Mouse (Mus musculus): ENCODE measurements at regions not wholly inside any gene's neighbourhood (a gene's known extent, or its start where the extent isn't known, plus 50 kb on each side); places are given as distances from the start of the nearest gene placed in this dataset.
A peak's percentile ranks its signal among the peaks of the same experiment; 100 is the strongest.

DNA sequence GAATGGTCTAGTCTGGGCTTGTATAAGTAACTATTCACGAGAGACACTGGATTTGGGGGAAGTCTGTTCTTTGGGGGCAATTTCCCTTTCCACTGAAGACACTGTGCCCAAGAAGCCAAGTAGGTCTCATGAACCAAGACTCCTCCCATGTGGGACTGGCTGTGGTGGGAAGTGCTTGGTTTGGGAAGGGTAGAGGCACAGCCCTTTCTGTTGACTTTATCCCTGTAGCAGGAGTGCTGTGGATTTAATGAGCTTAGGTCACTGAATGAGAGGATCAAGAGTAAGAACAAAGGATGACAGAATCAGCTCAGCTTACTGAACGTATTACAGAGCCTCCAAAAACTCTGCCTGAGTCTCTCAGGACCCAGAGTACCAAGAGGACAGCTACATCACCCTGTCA is 124.2 kb downstream of the Lrrc30 start:
- DNase-seq (ENCODE audit: extremely low spot score in 1 of 2, low spot score in 2 of 2): no peak
- intact Hi-C loops (cut with DNase I): no loop called here

GRCm38 (mm10) chr17:67506466-67506865 is 126.1 kb downstream of the Lrrc30 start:
- intact Hi-C loops (cut with DNase I): no loop called here
- DNase-seq (ENCODE audit: extremely low spot score in 1 of 2, low spot score in 2 of 2): no peak

GRCm38 (mm10) chr17:67504502-67505033 is 128.0 kb downstream of the Lrrc30 start:
- intact Hi-C loops (cut with DNase I): no loop called here
- DNase-seq (ENCODE audit: extremely low spot score in 1 of 2, low spot score in 2 of 2): no peak

GRCm38 (mm10) chr17:67503125-67503878 is 129.2 kb downstream of the Lrrc30 start:
- DNase-seq (ENCODE audit: extremely low spot score in 1 of 2, low spot score in 2 of 2): no peak
- intact Hi-C loops (cut with DNase I): no loop called here

DNA sequence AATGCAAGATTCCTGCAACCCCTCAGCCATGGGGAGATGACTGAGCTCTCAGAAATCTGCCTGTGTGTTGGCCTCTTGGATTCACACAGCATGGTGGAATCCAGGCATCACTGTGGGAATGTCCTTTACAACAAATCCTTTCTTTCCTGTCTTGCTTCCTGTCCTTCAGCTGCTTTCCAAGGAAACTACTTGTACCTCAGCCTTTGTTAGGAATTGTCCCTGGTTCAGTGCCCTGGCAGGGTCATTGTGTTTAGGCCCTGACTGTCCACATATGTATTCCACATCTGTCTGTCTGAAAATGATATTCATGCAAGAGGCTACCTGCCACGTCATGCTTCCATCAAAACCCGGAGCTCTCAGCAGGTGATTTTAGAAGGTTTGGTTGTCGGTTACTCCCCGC is 129.9 kb downstream of the Lrrc30 start:
- no peak for DNase-seq (ENCODE audit: extremely low spot score in 1 of 2, low spot score in 2 of 2)
- intact Hi-C loops (cut with DNase I): no loop called here

DNA sequence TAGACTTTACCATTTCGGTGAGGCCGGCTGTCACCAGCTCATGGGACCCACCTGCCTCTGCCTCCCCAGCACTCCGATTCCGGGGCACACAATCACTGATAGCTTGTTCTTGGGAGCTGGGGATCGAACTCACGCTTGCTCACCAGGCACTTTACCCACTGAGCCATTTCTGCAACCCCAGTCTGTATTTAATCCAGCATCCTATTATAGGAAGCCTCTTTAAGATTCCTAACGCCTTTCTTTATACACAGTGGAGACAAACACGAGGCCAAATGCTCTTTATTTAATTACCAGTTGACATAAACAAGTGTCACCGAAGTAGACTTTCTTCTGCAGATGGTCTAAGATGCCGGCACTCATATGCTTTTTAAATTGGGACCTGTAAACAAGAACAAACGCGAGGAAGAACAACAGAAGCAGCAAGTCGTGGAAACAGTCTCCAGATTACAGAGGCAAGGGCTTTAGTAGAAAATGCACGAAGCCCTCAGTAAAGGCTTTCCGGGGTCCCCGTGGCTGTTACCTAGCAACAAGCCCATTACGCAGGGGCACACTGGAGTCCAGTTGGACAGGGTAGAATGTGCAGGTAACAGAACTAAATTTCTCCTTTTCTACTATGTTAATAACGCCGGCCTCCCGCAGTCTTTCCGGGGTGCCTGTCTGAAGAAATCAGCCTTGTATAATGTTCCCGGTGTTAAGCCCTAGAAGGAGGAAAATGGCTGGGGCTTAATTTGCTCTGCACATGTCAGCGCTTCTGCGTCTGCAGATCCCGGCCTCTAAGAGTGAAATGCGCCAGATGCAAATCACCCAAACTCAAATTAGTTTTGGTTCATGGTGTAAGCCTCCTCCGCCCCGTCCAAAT is 132.5 kb downstream of the Lrrc30 start:
- peak in 1 of 2 experiments; percentile 27 for DNase-seq (ENCODE audit: extremely low spot score in 1 of 2, low spot score in 2 of 2)
- intact Hi-C loops (cut with DNase I): no loop called here

GRCm38 (mm10) chr17:67497380-67497779 is 135.1 kb downstream of the Lrrc30 start:
- intact Hi-C loops (cut with DNase I): no loop called here
- DNase-seq (ENCODE audit: extremely low spot score in 1 of 2, low spot score in 2 of 2): no peak

DNA sequence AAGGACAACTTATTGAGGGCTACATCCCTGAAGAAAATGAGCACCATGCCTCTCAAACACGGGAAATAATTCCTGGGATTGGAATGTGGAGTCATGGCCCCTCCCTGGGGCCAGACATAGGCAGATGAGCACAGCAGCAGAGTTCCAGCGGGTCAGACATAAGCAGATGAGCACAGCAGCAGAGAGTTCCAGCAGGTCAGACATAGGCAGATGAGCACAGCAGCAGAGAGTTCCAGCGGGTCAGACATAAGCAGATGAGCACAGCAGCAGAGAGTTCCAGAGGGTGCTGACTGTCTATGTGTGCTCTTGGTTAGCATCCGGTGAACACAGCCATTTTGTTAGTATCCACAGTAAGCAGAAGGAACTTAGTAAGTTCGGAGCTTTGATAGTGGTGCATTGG is 126.2 kb upstream of the Ptprm start:
- intact Hi-C loops (cut with DNase I): no loop called here
- DNase-seq (ENCODE audit: extremely low spot score in 1 of 2, low spot score in 2 of 2): no peak

- intact Hi-C loops (cut with DNase I): loop anchor here (5.0 kb wide), 1 partner anchor 116 kb away; no protein-coding TSS in a partner anchor
- DNase-seq (ENCODE audit: extremely low spot score in 1 of 2, low spot score in 2 of 2): peak in 1 of 2 experiments; percentile 73
Observed at GRCm38 (mm10) chr17:67473137-67473536, 118.9 kb upstream of the Ptprm start.

- DNase-seq (ENCODE audit: extremely low spot score in 1 of 2, low spot score in 2 of 2): no peak
Observed at GRCm38 (mm10) chr17:67458851-67459421, 104.7 kb upstream of the Ptprm start.

DNA sequence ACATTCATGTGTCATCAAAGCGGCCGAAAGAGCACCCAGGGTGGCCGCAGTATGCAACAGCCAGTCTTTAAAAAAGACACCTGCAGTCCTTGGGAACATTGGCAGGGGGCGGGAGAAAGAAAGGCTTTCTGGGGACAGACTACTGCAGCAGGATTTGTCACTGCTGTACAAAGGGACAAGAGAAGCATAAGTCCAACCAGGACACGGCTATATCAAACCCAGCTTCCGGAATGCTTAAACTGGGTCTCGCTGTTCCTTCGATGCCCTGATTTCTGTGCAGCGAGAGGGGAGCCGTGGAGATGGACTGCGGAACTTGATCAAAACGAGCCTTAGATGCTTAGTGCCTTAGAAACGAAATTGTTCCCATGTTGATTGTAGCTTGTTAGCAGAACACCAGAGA is 97.7 kb upstream of the Ptprm start:
- peak in 1 of 2 experiments; percentile 30 for DNase-seq (ENCODE audit: extremely low spot score in 1 of 2, low spot score in 2 of 2)
- intact Hi-C loops (cut with DNase I): no loop called here

More at GRCm38 (mm10) chr17:67458851-67459421, 104.7 kb upstream of the Ptprm start:
- intact Hi-C loops (cut with DNase I): no loop called here

- DNase-seq (ENCODE audit: extremely low spot score in 1 of 2, low spot score in 2 of 2): no peak
- intact Hi-C loops (cut with DNase I): no loop called here
Observed at GRCm38 (mm10) chr17:67451081-67451480, 96.8 kb upstream of the Ptprm start.

- intact Hi-C loops (cut with DNase I): no loop called here
- DNase-seq (ENCODE audit: extremely low spot score in 1 of 2, low spot score in 2 of 2): no peak
Observed at GRCm38 (mm10) chr17:67450021-67450420, 95.8 kb upstream of the Ptprm start.

GRCm38 (mm10) chr17:67445986-67446385 is 91.7 kb upstream of the Ptprm start:
- intact Hi-C loops (cut with DNase I): no loop called here
- no peak for DNase-seq (ENCODE audit: extremely low spot score in 1 of 2, low spot score in 2 of 2)

- intact Hi-C loops (cut with DNase I): no loop called here
- DNase-seq (ENCODE audit: extremely low spot score in 1 of 2, low spot score in 2 of 2): no peak
Observed at GRCm38 (mm10) chr17:67440961-67441360, 86.7 kb upstream of the Ptprm start.

- intact Hi-C loops (cut with DNase I): no loop called here
Observed at GRCm38 (mm10) chr17:67419956-67420711, 65.9 kb upstream of the Ptprm start.

DNA sequence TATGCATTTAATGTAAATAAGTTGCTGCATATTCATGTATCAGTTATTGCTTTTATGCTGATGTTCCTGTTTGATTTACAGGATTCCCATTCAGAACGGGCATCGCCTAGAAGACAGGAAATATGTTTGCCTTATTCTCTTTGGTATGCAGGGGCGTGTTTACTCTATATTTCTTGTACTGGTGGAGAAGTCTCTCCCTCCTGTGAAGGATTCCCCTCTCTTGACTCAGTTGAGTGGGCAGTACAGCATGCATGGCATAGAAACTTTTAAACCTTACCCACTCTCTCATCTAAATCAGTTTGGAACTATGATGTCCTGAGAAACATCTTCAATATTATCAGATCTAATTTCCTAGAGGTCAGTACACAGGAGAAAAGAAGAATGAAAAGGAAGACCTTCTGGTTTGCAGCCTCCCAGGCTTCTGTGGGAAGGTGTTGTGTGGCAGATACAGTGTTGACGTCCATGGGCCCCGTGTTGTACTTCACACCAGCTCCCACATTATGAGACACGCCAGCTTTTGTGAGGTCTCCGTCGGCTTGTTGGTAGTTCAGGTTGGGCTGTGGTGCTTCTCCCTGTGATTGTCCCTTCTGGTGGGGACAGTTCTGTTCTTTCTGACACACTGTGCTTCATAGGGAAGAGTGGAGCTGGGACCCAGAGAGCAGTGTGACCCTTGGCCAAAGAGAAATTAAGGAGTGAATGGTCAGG is 58.4 kb upstream of the Ptprm start:
- intact Hi-C loops (cut with DNase I): no loop called here

More at GRCm38 (mm10) chr17:67419956-67420711, 65.9 kb upstream of the Ptprm start:
- no peak for DNase-seq (ENCODE audit: extremely low spot score in 1 of 2, low spot score in 2 of 2)

GRCm38 (mm10) chr17:67409911-67410310 is 55.7 kb upstream of the Ptprm start:
- intact Hi-C loops (cut with DNase I): no loop called here
- DNase-seq (ENCODE audit: extremely low spot score in 1 of 2, low spot score in 2 of 2): no peak

More for the DNA sequence above, 58.4 kb upstream of the Ptprm start:
- no peak for DNase-seq (ENCODE audit: extremely low spot score in 1 of 2, low spot score in 2 of 2)

Data from left cerebral cortex, postnatal 10 days (tissue).